Mouse (Mus musculus) heart, postnatal 0 days (tissue): ENCODE data around the gene Gm973. TPM values are rescaled to one million over a fixed set of nuclear protein-coding genes. Genes with fewer than 3 reads are reported as not detected.

Source experiments
- ATAC-seq: fragments of 200-750 bp; cut with Nextera tagmentation; 2 replicates; pipeline ENCODE4 v1.8.0; 2017; ENCODE audit warnings: low read depth, moderate number of reproducible peaks, moderate library complexity; ENCODE audit not compliant: insufficient read depth
- DNase-seq: peaks from one replicate; pipeline ENCODE4 v3.0.0-alpha.2; 2016; ENCODE audit warnings: low spot score
- H3K27ac ChIP-seq: fragments of 300-500 bp; sonication (generic); 2 replicates; pipeline ENCODE4 v1.5.1; 2014; ENCODE audit warnings: low read depth, mild to moderate bottlenecking
- H3K27me3 ChIP-seq: fragments of 300-500 bp; sonication (generic); 2 replicates; pipeline ENCODE4 v1.6.1; 2014; ENCODE audit warnings: low read length, mixed read lengths; ENCODE audit not compliant: control insufficient read depth, insufficient read depth
- H3K36me3 ChIP-seq: fragments of 300-500 bp; sonication (generic); replicated peaks from 2 replicates; pipeline ENCODE4 v1.6.1; 2014; ENCODE audit warnings: low read length, mixed read lengths; ENCODE audit not compliant: control insufficient read depth, insufficient read depth
- H3K4me1 ChIP-seq: fragments of 300-500 bp; sonication (generic); 2 replicates; pipeline ENCODE4 v1.6.1; 2014; ENCODE audit warnings: antibody characterized with exemption; ENCODE audit not compliant: control insufficient read depth, insufficient read depth
- H3K4me2 ChIP-seq: fragments of 300-500 bp; sonication (generic); 2 replicates; pipeline ENCODE4 v1.6.1; 2014; ENCODE audit warnings: low read depth, mild to moderate bottlenecking, low read length, moderate library complexity
- H3K4me3 ChIP-seq: fragments of 300-500 bp; sonication (generic); 2 replicates; pipeline ENCODE4 v1.5.1; 2014; ENCODE audit warnings: low read depth, low read length
- H3K9ac ChIP-seq: fragments of 300-500 bp; sonication (generic); replicated peaks from 2 replicates; pipeline ENCODE4 v1.6.1; 2014; ENCODE audit warnings: low read depth, low read length, mixed read lengths
- H3K9me3 ChIP-seq: fragments of 300-500 bp; sonication (generic); replicated peaks from 2 replicates; pipeline ENCODE4 v1.6.1; 2016; ENCODE audit warnings: low read length; ENCODE audit not compliant: control insufficient read depth
- CTCF ChIP-seq: IDR thresholded peaks from 2 replicates; pipeline ENCODE4 v1.5.1; 2016; ENCODE audit warnings: antibody characterized with exemption, control low read depth, low read depth
- EP300 ChIP-seq: IDR thresholded peaks from 2 replicates; pipeline ENCODE4 v1.6.1; 2016; ENCODE audit warnings: antibody characterized with exemption, low read depth
- WGBS: fragments of 180-500 bp; shearing (Covaris S2); extraction: QIAGEN DNeasy Blood & Tissue Kit; methylation state at CpG from one replicate; pipeline ENCODE4 v1.1.7; 2014; 5-methylcytosine and 5-hydroxymethylcytosine counted together
- polyA plus RNA-seq: library from polyadenylated mRNA; unstranded; fragments of >200 nt; fragmentation: Nextera tagmentation; extraction: Ambion mirVana; gene quantifications from 2 replicates; pipeline ENCODE4 v1.2.1, GENCODE M21; 2015
- total RNA-seq: library from RNA; depleted of rRNA; stranded (reverse); fragments of >200 nt; gene quantifications from 2 replicates; pipeline ENCODE4 v1.2.3, GENCODE M21; 2014; ENCODE audit warnings: low replicate concordance

Gene Gm973
- total and polyA plus RNA-seq, 2 experiments from 2014 or later, result 0.14 TPM; not detected in 1

GRCm38 (mm10) chr1:59475618-59476017, 40.4 kb upstream of the Gm973 start:
- Histone ChIP-seq H3K4me1 (0 out of 2 replicates have a peak, but pooled peaks cover 9% of the 10 kb centered on the region), H3K27ac (no peak overlapping the region), H3K9me3 (no peaks in the 10 kb centered on the region), H3K36me3 (no peaks in the 10 kb centered on the region), H3K4me2 (no peak overlapping the region), H3K4me3 (no peak overlapping the region), H3K27me3 (peaks cover 51% of the 10 kb centered on the region), H3K9ac (no peak overlapping the region)
- no peak for TF ChIP-seq EP300
- no peak for TF ChIP-seq CTCF
- no peak for ATAC-seq
- WGBS, result 22% methylated on average over 2 of the region's 2 CpGs
- no peak for DNase-seq

- no peaks in the 10 kb centered on the region for H3K36me3 ChIP-seq
- TF ChIP-seq CTCF (no peak), EP300 (no peak)
- no peak overlapping the region for H3K4me3 ChIP-seq
- peaks cover 35% of the 10 kb centered on the region for H3K27me3 ChIP-seq
- no peaks in the 10 kb centered on the region for H3K9me3 ChIP-seq
- no peak for DNase-seq
- no peak overlapping the region for H3K9ac ChIP-seq
- peaks cover 11% of the 10 kb centered on the region for H3K4me1 ChIP-seq
- H3K4me2 ChIP-seq, result no peak overlapping the region
- no peak overlapping the region for H3K27ac ChIP-seq
- WGBS, result 58% methylated on average over 3 of the region's 3 CpGs
- no peak for ATAC-seq
Measured at GRCm38 (mm10) chr1:59478911-59479310, 37.2 kb upstream of the Gm973 start.

- H3K4me1 ChIP-seq, result peaks cover 12% of the 10 kb centered on the region
- peaks cover 31% of the 10 kb centered on the region for H3K27me3 ChIP-seq
- H3K9ac ChIP-seq, result peak overlapping the region; percentile 37; the same call in 1 of the 2 replicates
- H3K36me3 ChIP-seq, result no peaks in the 10 kb centered on the region
- peak overlapping the region; percentile 78 for H3K27ac ChIP-seq
- peak overlapping the region; percentile 68 for H3K4me3 ChIP-seq
- no peak for ATAC-seq
- H3K4me2 ChIP-seq, result peak overlapping the region; percentile 97
- no peak for TF ChIP-seq CTCF
- TF ChIP-seq EP300, result no peak
- no peak for DNase-seq
- 13% methylated on average over 23 of the region's 23 CpGs for WGBS
- no peaks in the 10 kb centered on the region for H3K9me3 ChIP-seq
Measured at GRCm38 (mm10) chr1:59480821-59481455, 35.1 kb upstream of the Gm973 start.

GRCm38 (mm10) chr1:59481456-59482291, 34.4 kb upstream of the Gm973 start:
- H3K4me2 ChIP-seq, result peak overlapping the region; percentile 97
- WGBS, result 1% methylated on average over 57 of the region's 57 CpGs
- H3K27ac ChIP-seq, result peak overlapping the region; percentile 86
- ATAC-seq (peak; percentile 97), DNase-seq (peak; percentile 97)
- H3K9me3 ChIP-seq, result no peaks in the 10 kb centered on the region
- H3K4me1 ChIP-seq, result peaks cover 12% of the 10 kb centered on the region
- no peaks in the 10 kb centered on the region for H3K36me3 ChIP-seq
- peak; percentile 4; the same call in 1 of the 2 replicates for TF ChIP-seq CTCF
- TF ChIP-seq EP300, result 0 out of 2 replicates have a peak, but pooled peaks have one; percentile 58
- peak overlapping the region; percentile 70 for H3K9ac ChIP-seq
- peaks cover 26% of the 10 kb centered on the region for H3K27me3 ChIP-seq
- H3K4me3 ChIP-seq, result peak overlapping the region; percentile 68

GRCm38 (mm10) chr1:59482331-59482695, 33.8 kb upstream of the Gm973 start, which contains the start of gene Fzd7:
Gene Fzd7, plus strand, starts transcription at chr1:59482424.
- Histone ChIP-seq H3K27ac (peak within 1 kb of the TSS; percentile 86), H3K27me3 (peaks cover 23% of the 10 kb centered on the region), H3K4me1 (peaks cover 13% of the 10 kb centered on the region), H3K4me3 (peak within 1 kb of the TSS; percentile 68), H3K9me3 (no peaks in the 10 kb centered on the region), H3K9ac (peak within 1 kb of the TSS; percentile 70), H3K36me3 (no peaks in the 10 kb centered on the region), H3K4me2 (peak within 1 kb of the TSS; percentile 97)
- 0% methylated on average over 34 of the region's 35 CpGs for WGBS
- no peak for DNase-seq
- peak; percentile 47 for ATAC-seq
- TF ChIP-seq CTCF, result no peak
- TF ChIP-seq EP300, result no peak
